Mouse (Mus musculus): ENCODE results near the gene Dmrtc1c2. TPM values are rescaled to one million over a fixed set of nuclear protein-coding genes. Genes with fewer than 3 reads are reported as not detected.
"Not testable (repeated sequence)": the region's sequence is repeated elsewhere in the genome, so short reads cannot be mapped to it uniquely, and the experiment has no call there.

Dmrtc1c2 gene
- polyA plus RNA-seq (2017; shearing (Covaris generic)), result not detected

- not testable (repeated sequence) for ATAC-seq
These were observed at the start of gene Dmrtc1c2 for GRCm38 (mm10) chrX:102854516-102854915. TSS of gene Dmrtc1c2 (minus strand) at chrX:102854616.

GRCm38 (mm10) chrX:102867871-102868270 lies 13.5 kb upstream of the Dmrtc1c2 start, which contains the start of gene 1700031F05Rik:
TSS of gene 1700031F05Rik (minus strand) at chrX:102867971.
- no peak for ATAC-seq

DNA sequence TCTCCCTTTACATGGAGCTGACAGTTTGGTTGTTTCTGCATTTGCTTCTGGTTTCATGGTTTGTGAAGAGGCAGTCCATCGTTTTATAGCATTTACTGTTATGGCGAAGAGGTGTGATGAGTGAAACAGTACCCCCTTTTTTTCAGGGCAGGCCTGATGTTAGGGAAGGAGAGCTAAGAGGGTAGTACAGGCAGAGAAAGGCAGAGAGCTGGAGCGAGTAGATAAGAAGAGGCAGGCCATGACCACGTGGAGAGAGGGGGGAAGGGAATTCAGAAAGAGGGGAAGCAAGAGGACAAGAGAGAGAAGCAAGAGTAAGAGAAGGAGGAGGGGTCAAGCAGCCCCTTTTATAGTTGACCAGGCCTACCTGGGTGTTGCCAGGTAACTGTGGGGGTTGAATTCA lies 42.1 kb downstream of the Dmrtc1c2 start:
- no peak for ATAC-seq

DNA sequence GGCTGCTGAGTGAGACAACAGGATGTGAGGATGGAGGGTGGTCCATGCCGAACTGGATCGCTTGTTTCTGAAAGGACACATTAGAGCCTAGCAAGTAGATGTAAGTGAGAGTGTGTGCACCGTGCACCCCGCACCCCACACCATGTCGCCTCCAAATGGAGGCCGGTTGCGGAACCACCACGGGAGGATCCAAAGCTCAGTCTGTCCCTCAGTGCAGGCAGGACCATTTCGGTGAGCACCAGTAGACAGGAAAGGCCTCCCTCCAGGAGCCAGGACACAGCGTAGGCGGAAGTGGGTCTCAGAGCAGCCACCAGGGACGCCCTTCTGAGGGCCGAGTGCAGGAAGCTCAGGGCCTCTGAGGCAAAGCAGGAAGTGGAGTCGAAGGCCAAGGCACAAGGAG lies 51.8 kb downstream of the Dmrtc1c2 start, which contains the start of gene Dmrtc1c1:
Dmrtc1c1 (plus strand) TSS at position 301 of the 400 bp plus-strand sequence.
- not testable (repeated sequence) for ATAC-seq

Other genes starting within 250 kb of the Dmrtc1c2 start
- gene Phka1, start 210.4 kb downstream of the Dmrtc1c2 start, polyA plus RNA-seq (2017; shearing (Covaris generic)), result not detected
- gene Gm3880, start 167.6 kb downstream of the Dmrtc1c2 start, polyA plus RNA-seq (2017; shearing (Covaris generic)), result not detected
- gene Gm9112, start 147.0 kb downstream of the Dmrtc1c2 start, polyA plus RNA-seq (2017; shearing (Covaris generic)), result not detected
- gene Dmrtc1b, start 146.8 kb downstream of the Dmrtc1c2 start, polyA plus RNA-seq (2017; shearing (Covaris generic)), result not detected
- not detected for gene Dmrtc1c1, start 51.7 kb downstream of the Dmrtc1c2 start, polyA plus RNA-seq (2017; shearing (Covaris generic))
- under 1 TPM in 1 of 2 experiments, not detected in 1; 0.33 TPM for gene 1700031F05Rik, start 13.4 kb upstream of the Dmrtc1c2 start, polyA plus RNA-seq (2017; shearing (Covaris generic))
- gene Dmrtc1a, start 54.1 kb upstream of the Dmrtc1c2 start, polyA plus RNA-seq (2017; shearing (Covaris generic)), result not detected
- not detected for gene 1700011M02Rik, start 54.3 kb upstream of the Dmrtc1c2 start, polyA plus RNA-seq (2017; shearing (Covaris generic))
- not detected for gene 1700018G05Rik, start 73.8 kb upstream of the Dmrtc1c2 start, polyA plus RNA-seq (2017; shearing (Covaris generic))

Data from activated CD4-positive, CD25-positive, alpha-beta regulatory T cell, adult 4 months (primary cell).